Mouse (Mus musculus): ENCODE data around the gene St5. TPM values are rescaled to one million over a fixed set of nuclear protein-coding genes. Genes with fewer than 3 reads are reported as not detected.

The St5 gene
- total RNA-seq, 2 experiments from 2014 or later, result 82.6 to 246 TPM

GRCm38 (mm10) chr7:109518036-109518681 lies 185.2 kb downstream of the St5 start:
- ATAC-seq (replicated peaks; ENCODE audit: low FRiP score, poor library complexity, severe bottlenecking), result peak; percentile 62

- ATAC-seq (replicated peaks; ENCODE audit: low FRiP score, poor library complexity, severe bottlenecking), result no peak
Measured at GRCm38 (mm10) chr7:109516500-109516899, 186.9 kb downstream of the St5 start.

- ATAC-seq (replicated peaks; ENCODE audit: low FRiP score, poor library complexity, severe bottlenecking), result no peak
Measured at GRCm38 (mm10) chr7:109511838-109512237, 191.6 kb downstream of the St5 start.

GRCm38 (mm10) chr7:109510799-109511198 lies 192.6 kb downstream of the St5 start:
- ATAC-seq (replicated peaks; ENCODE audit: low FRiP score, poor library complexity, severe bottlenecking), result no peak

- no peak for ATAC-seq (replicated peaks; ENCODE audit: low FRiP score, poor library complexity, severe bottlenecking)
Measured at GRCm38 (mm10) chr7:109508034-109508433, 195.4 kb downstream of the St5 start, which contains the start of gene Trim66. Gene Trim66 (minus strand): TSS chr7:109508134.

GRCm38 (mm10) chr7:109507572-109507971 lies 195.8 kb downstream of the St5 start:
- ATAC-seq (replicated peaks; ENCODE audit: low FRiP score, poor library complexity, severe bottlenecking), result no peak

GRCm38 (mm10) chr7:109507119-109507518 lies 196.3 kb downstream of the St5 start:
- no peak for ATAC-seq (replicated peaks; ENCODE audit: low FRiP score, poor library complexity, severe bottlenecking)

GRCm38 (mm10) chr7:109497507-109497906 lies 205.9 kb downstream of the St5 start:
- no peak for ATAC-seq (replicated peaks; ENCODE audit: low FRiP score, poor library complexity, severe bottlenecking)

- no peak for ATAC-seq (replicated peaks; ENCODE audit: low FRiP score, poor library complexity, severe bottlenecking)
Measured at GRCm38 (mm10) chr7:109493319-109494316, 209.8 kb downstream of the St5 start.

- ATAC-seq (replicated peaks; ENCODE audit: low FRiP score, poor library complexity, severe bottlenecking), result no peak
Measured at GRCm38 (mm10) chr7:109492616-109493318, 210.6 kb downstream of the St5 start.

GRCm38 (mm10) chr7:109484221-109484620 lies 219.2 kb downstream of the St5 start:
- no peak for ATAC-seq (replicated peaks; ENCODE audit: low FRiP score, poor library complexity, severe bottlenecking)

- ATAC-seq (replicated peaks; ENCODE audit: low FRiP score, poor library complexity, severe bottlenecking), result no peak
Measured at GRCm38 (mm10) chr7:109480765-109481197, 222.6 kb downstream of the St5 start.

- ATAC-seq (replicated peaks; ENCODE audit: low FRiP score, poor library complexity, severe bottlenecking), result no peak
Measured at GRCm38 (mm10) chr7:109477926-109478325, 225.5 kb downstream of the St5 start.

Other genes starting within 250 kb of the St5 start
- gene Trim66, start 195.5 kb downstream of the St5 start, total RNA-seq (2015; ENCODE audit: low replicate concordance), result not detected in 2 replicates
- not detected in 2 replicates for gene Trim66, start 195.5 kb downstream of the St5 start, total RNA-seq (2017; ENCODE audit: low replicate concordance)
- 221 and 228 TPM in 2 replicates for gene Rpl27a, start 184.5 kb downstream of the St5 start, total RNA-seq (2015; ENCODE audit: low replicate concordance)
- gene Rpl27a, start 184.5 kb downstream of the St5 start, total RNA-seq (2017; ENCODE audit: low replicate concordance), result 113 and 169 TPM in 2 replicates
- 36.8 and 57.0 TPM in 2 replicates for gene Akip1, start 85 bp upstream of the St5 start, total RNA-seq (2015; ENCODE audit: low replicate concordance)
- 21.6 and 23.0 TPM in 2 replicates for gene Akip1, start 85 bp upstream of the St5 start, total RNA-seq (2017; ENCODE audit: low replicate concordance)
- not detected in 2 replicates for gene BC051019, start 20.2 kb upstream of the St5 start, total RNA-seq (2015; ENCODE audit: low replicate concordance)
- not detected in 2 replicates for gene BC051019, start 20.2 kb upstream of the St5 start, total RNA-seq (2017; ENCODE audit: low replicate concordance)
- gene Ascl3, start 28.1 kb upstream of the St5 start, total RNA-seq (2015; ENCODE audit: low replicate concordance), result not detected in 2 replicates
- not detected in 2 replicates for gene Ascl3, start 28.1 kb upstream of the St5 start, total RNA-seq (2017; ENCODE audit: low replicate concordance)
- 57.8 and 63.1 TPM in 2 replicates for gene Tmem9b, start 49.3 kb upstream of the St5 start, total RNA-seq (2015; ENCODE audit: low replicate concordance)
- 22.2 and 22.6 TPM in 2 replicates for gene Tmem9b, start 49.3 kb upstream of the St5 start, total RNA-seq (2017; ENCODE audit: low replicate concordance)
- 18.9 and 22.0 TPM in 2 replicates for gene Nrip3, start 78.4 kb upstream of the St5 start, total RNA-seq (2015; ENCODE audit: low replicate concordance)
- gene Nrip3, start 78.4 kb upstream of the St5 start, total RNA-seq (2017; ENCODE audit: low replicate concordance), result 25.0 and 38.0 TPM in 2 replicates
- not detected in 2 replicates for gene Scube2, start 162.1 kb upstream of the St5 start, total RNA-seq (2015; ENCODE audit: low replicate concordance)
- not detected in 2 replicates for gene Scube2, start 162.1 kb upstream of the St5 start, total RNA-seq (2017; ENCODE audit: low replicate concordance)

All from erythroid progenitor cell, adult 5-6 weeks (primary cell).